Mouse (Mus musculus) ES-Bruce4 (cell line): ENCODE measurements around the gene Iltifb.

Experiments
- CTCF ChIP-seq: IDR thresholded peaks from one replicate; pipeline ENCODE4 v1.8.1; 2011; ENCODE audit warnings: low read depth, low read length
- EP300 ChIP-seq: IDR thresholded peaks from 2 replicates; pipeline ENCODE4 v1.6.1; 2011; ENCODE audit warnings: low read depth, low read length; ENCODE audit not compliant: insufficient read depth

DNA sequence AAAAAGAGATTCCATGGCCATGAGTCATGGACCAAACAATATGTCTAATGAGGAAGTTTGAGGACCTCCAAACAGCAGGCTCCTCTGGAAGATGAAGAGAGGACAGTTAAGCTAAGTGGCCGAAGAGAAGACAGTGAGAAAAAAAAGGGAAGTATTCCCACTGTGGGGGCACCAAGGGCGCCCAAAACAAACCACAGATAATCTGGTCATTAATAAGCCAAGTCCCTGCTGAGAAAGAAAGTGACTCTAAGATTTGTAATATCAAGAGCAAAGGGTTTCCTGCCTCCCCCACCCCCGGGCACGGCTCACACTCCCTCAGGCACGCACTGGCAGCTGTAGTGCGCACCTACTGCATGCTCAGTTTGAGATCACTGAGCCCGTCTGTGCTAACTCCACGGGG, 24.2 kb upstream of the Iltifb start:
- TF ChIP-seq CTCF, result no peak
- TF ChIP-seq EP300, result no peak
